Mouse (Mus musculus): ENCODE data around the gene Gars.

Gars gene

DNA sequence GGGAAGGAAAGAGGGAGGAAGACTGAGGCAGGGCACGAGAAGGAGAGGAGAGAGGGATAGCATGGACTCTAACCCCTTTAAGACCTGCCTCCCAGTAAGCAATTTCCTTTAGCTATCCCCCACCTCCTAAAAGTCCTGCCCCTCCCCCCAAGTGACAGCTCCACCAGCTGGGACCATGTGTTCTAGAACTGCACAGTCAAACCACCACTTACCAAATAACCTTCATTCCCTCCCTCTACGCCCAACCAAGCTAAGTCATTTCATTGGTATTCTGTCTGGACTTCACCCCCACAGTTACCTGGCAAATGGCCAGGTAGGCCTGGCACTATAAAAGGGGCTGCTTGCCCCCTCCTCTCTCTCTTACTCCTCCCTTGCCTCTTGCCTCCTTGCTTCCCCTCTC lies 10.2 kb upstream of the Gars start:
- in situ Hi-C loops (cut with MboI, MseI): no loop called here

DNA sequence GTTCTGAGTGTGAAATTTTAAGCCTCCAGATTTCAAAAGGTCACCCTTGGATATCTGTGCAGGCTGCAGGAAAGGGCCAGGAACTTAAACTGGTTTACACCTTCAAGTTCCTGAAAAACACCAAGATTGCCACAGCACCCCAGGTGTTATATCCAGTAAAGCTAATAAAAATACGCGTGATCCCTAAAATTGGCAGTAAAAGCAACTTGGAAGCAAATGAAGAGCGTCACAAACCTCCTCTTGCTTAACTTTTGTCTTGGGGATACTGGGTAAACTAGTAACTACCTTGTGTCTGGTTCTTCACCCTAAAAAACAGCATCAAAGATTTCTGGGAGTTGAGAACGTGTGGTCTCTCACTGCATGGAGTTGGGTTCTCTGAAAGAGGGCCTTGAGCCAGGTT lies 1.1 kb upstream of the Gars start:
- in situ Hi-C loops (cut with MboI, MseI): loop anchor here in 1 of 2 experiments (5.0 kb wide), 1 partner anchor 39 kb away; no protein-coding TSS in a partner anchor

- in situ Hi-C loops (cut with MboI, MseI): loop anchor here in 1 of 2 experiments (5.0 kb wide), 1 partner anchor 42 kb away; no protein-coding TSS in a partner anchor
Observed at GRCm38 (mm10) chr6:55038671-55039445, 1.1 kb downstream of the Gars start.

GRCm38 (mm10) chr6:55039446-55039783 lies 1.6 kb downstream of the Gars start:
- in situ Hi-C loops (cut with MboI, MseI): loop anchor here in 1 of 2 experiments (5.0 kb wide), 1 partner anchor 42 kb away; no protein-coding TSS in a partner anchor

DNA sequence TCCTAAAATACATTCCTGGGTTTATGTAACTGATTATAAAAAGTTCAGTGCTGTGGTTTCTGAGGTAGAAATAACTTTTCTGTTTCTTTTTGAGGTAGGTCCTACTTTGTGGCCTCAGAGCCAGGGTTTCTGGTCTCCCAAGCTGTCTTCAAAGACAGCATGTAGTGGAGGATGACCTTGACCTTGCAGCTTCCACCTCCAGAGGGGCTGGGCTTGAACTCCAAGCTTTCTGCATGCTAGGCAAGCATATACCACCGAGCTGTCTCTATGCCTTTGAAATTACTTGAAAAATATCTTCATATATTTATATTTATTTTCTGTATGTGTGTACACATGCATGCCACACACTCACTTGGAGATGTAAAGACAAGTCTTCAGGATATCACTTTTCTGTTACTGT lies 2.2 kb downstream of the Gars start:
- in situ Hi-C loops (cut with MboI, MseI): no loop called here

DNA sequence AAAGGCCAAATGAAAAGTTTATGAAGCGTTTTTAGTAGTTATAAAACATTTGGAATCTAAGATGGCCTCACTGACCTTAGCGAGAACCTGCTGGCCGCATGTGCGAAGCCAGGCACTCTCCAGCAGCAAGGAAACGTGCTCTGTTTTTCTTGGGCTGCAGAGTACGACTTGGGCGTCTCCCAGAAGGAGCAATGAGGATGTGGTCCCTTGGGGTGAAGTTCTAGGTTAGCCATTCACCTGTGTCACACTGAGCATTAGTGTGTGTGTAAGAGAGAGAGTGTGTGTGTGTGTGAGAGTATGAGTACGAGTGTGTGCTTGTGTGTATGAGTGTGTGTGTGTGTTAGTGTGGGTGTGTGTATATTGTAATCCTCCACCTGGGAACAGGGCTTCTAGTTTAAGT lies 5.4 kb downstream of the Gars start:
- in situ Hi-C loops (cut with MboI, MseI): no loop called here

DNA sequence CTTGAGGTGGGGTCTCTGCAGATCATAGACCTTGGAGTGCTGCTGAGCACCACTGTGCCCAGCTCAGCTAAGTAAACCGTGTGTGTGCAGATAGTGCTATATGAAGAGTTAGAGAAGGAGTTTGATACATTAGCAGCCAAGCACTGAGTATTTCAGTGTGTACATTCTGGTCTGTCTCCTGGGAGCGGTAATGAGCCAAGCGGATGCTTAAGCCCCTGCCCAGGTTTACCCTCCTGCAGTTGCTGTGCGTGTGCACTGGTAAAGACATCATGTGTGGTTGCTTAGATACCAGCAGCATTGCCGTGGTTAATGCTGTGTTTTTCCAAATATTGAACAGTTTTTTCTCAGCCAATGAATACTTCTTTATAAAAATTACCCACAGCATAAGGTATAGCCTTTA lies 6.7 kb downstream of the Gars start:
- in situ Hi-C loops (cut with MboI, MseI): no loop called here

DNA sequence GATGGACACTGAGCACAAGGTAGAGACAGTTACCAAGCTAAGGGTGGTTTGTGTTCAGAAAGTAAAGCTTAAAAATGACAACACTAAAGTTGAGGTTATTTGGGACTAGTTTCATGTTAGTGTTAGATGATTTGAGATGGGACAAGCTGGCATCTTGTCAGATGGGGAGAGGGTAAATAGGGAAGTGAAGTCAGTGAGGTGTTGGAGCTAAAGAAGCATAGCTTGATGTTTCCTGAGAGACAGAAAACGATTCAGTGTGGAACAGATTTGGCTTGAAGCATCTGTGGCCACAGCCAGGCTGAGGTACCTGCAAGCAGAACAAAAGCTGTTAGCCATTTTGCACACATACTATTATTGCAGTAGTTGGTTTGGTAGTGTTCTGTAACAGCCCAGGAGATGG lies 7.5 kb downstream of the Gars start:
- in situ Hi-C loops (cut with MboI, MseI): no loop called here

GRCm38 (mm10) chr6:55049186-55049585 lies 11.4 kb downstream of the Gars start:
- in situ Hi-C loops (cut with MboI, MseI): no loop called here

DNA sequence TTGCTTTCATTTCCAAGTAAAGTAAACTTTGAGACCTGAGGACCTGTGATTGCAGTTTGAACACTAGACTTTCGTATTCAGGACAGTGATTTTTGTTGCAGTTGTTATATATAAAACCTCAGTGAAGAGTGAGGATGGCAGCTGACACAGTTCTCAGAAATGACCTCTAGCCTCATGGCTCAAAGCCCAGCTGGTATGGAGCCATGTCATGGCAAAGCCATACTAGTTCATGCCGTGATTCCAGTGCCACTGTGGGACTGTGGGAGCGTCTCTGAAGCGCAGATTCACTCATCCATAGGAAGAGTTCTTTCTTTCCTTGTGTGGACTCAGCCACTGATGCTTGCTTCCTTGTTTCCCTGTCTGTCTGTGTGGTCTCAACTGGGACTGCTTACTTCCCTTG lies 16.7 kb downstream of the Gars start:
- in situ Hi-C loops (cut with MboI, MseI): no loop called here

GRCm38 (mm10) chr6:55057427-55057826 lies 19.6 kb downstream of the Gars start:
- in situ Hi-C loops (cut with MboI, MseI): no loop called here

- in situ Hi-C loops (cut with MboI, MseI): no loop called here
Observed at GRCm38 (mm10) chr6:55060241-55060825, 22.5 kb downstream of the Gars start.

DNA sequence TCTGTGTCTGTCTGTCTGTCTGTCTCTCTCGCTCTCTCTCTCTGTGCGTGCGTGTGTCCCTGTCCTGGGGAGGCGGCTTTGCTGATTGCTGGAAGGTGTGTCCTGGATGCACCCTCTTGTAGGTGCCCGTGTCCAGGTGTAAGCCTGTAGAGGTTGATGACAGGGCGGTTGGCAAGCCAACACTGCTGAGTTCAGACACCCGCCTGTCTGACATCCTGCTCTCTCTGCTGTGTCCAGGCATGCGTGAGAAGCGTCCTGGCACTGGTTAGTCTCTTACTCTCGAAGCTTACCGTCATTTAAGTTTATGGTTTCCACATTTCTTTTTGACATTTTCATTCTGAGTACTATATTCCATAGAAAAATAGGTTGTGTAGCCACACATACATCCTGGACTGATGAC lies 23.5 kb downstream of the Gars start:
- in situ Hi-C loops (cut with MboI, MseI): no loop called here

- in situ Hi-C loops (cut with MboI, MseI): no loop called here
Observed at GRCm38 (mm10) chr6:55062200-55062599, 24.4 kb downstream of the Gars start.

- in situ Hi-C loops (cut with MboI, MseI): no loop called here
Observed at GRCm38 (mm10) chr6:55063793-55064476, 26.1 kb downstream of the Gars start.

GRCm38 (mm10) chr6:55064477-55064827 lies 26.6 kb downstream of the Gars start:
- in situ Hi-C loops (cut with MboI, MseI): no loop called here

DNA sequence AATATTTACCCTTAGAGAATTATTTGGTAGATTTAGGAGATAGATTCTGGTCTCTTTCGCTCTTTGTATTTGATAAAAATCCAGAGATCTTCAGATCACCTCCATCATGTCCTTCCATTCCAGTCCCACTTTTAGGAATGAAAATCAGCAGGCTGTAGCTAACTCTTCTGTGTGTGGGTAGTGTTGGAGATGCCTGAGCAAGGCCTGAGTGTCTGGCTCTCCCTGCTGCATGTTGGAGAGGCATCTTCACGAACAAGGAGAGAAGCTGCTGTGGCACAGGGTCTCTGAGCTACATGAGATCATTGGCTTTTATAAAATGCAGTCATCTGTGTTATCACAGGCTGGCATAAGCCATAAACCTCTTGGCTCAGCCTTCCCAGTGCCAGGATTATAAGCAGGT lies 28.1 kb downstream of the Gars start:
- in situ Hi-C loops (cut with MboI, MseI): no loop called here

DNA sequence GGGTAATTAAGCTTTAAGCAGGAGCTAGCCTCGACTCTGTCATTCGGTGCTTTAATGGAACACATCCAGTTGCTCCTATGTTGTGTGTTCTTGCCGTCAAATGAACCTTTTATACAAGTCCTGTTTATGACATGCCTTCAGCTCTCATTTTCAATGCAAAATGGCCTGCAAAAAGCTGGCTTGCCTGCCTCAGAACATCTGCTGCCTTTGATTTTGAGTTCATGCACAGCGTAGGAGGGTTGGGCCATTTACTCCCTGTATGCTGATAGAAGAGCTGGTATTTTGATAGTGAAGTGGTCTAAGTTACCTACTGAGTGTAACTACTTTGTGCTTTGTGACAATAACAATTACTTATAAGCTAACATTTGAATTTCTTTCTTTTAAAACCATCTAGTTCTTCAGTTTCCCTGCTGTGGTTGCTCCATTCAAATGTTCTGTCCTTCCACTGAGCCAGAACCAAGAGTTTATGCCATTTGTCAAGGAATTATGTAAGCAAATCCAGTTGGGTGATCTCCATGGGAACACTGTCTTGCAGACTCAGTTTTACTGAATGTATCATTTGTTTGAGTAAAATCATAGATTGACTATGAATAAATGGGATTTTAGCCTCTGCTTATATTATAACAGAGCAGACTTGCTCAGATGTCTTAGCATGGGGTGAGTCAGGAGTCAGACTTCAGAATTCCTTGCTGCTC lies 38.9 kb downstream of the Gars start:
- in situ Hi-C loops (cut with MboI, MseI): no loop called here

DNA sequence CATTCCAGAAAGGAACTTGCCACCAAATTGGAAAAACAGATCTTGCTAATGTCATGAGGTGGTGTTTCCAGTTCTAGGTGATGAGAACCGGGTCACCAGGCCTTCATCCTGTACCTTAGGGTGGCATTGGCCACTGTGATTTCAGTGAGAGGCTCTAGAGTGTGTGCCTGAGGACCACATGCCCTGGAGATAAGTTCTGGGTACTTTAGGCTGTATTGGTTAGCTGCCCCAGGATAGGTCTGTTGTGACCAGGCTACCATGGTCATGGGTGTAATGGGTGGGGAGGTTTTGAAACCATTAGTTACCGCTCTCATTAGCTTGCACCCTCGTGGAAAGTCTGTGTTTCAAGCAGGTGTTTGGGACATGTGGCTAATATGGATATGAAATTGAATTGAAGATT lies 43.6 kb downstream of the Gars start:
- in situ Hi-C loops (cut with MboI, MseI): no loop called here

DNA sequence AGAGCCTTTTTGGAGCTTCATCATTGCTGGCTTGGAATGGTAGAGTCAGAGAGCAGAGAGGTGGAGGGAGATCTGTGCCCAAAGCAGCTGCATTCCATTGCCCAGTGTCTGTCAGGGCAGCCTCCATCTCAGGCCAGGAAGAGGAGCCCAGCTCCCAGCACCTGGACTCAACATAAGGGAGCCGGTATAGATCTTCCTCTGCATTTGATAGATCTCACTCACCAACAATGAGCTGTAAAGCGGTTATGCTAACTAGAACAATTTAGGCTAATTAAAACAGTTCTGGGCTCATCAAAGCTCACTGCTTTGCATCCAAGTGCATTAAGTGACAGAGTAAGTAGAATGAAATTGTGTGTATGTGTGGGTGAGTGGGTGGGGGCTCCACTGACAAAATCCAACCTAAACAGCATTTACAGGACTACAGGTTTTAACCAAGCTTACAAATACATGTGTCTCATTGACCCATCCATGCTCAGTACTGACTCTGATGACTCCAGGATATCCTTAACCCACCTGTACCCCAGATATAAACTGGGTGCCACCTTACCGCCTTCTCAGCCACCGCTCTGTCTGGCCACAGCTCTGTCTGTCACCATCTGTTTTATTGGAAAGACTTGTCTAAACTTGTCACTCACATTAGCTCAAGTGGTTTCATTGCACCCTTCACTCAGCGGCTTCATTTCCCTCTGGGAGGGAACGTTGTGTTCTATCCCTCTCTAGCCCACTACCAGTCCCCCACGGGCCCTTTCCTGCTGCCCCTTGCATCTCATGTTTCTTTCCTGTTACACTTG lies 44.6 kb downstream of the Gars start:
- in situ Hi-C loops (cut with MboI, MseI): no loop called here

DNA sequence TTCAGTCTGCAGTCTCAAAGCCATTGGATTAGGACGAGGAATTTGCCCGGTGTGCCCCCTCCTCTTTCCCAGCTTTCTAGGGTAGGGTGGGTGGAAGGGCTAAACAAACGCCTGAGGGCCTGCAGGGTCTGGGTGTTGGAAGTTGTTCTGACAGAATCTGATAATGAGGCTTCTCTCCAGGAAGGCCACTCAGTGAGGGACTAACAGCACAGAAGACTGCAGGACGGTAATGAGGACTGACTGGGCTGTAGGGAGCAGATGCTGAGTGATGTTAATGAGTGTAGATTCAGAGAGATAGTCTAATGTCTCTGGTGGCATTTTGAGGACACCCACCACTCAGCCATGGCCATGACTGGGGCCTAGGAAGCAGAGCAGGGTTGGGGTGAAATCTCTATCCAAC lies 49.5 kb downstream of the Gars start:
- in situ Hi-C loops (cut with MboI, MseI): loop anchor here in 1 of 2 experiments (5.0 kb wide), 1 partner anchor 80 kb away; no protein-coding TSS in a partner anchor

Data from T-helper 17 cell (primary cell).